Mouse (Mus musculus) heart, embryonic 15.5 days (tissue): ENCODE measurements at regions not wholly inside any gene's neighbourhood (a gene's known extent, or its start where the extent isn't known, plus 50 kb on each side); places are given as distances from the start of the nearest gene placed in this dataset.

Source experiments
- ATAC-seq: fragments of 200-750 bp; cut with Nextera tagmentation; replicated peaks from 2 replicates; pipeline ENCODE4 v1.8.0; 2017; ENCODE audit warnings: low read depth, moderate TSS enrichment; ENCODE audit not compliant: insufficient number of reproducible peaks, insufficient read depth, low FRiP score
- H3K27ac ChIP-seq: fragments of 300-500 bp; sonication (generic); 2 replicates; pipeline ENCODE4 v1.5.1; 2015; ENCODE audit warnings: mild to moderate bottlenecking, inconsistent platforms
- H3K27me3 ChIP-seq: fragments of 300-500 bp; sonication (generic); 2 replicates; pipeline ENCODE4 v1.6.1; 2015; ENCODE audit warnings: inconsistent platforms
- H3K36me3 ChIP-seq: fragments of 300-500 bp; sonication (generic); 2 replicates; pipeline ENCODE4 v1.6.1; 2015; ENCODE audit warnings: mild to moderate bottlenecking, inconsistent platforms
- H3K4me1 ChIP-seq: fragments of 300-500 bp; sonication (generic); replicated peaks from 2 replicates; pipeline ENCODE4 v1.6.1; 2015; ENCODE audit warnings: inconsistent platforms
- H3K4me2 ChIP-seq: fragments of 300-500 bp; sonication (generic); 2 replicates; pipeline ENCODE4 v1.6.1; 2015; ENCODE audit warnings: inconsistent platforms, mild to moderate bottlenecking, moderate library complexity
- H3K4me3 ChIP-seq: fragments of 300-500 bp; sonication (generic); 2 replicates; pipeline ENCODE4 v1.5.1; 2015; ENCODE audit warnings: mild to moderate bottlenecking, inconsistent platforms
- H3K9ac ChIP-seq: fragments of 300-500 bp; sonication (generic); 2 replicates; pipeline ENCODE4 v1.6.1; 2015; ENCODE audit warnings: mild to moderate bottlenecking, inconsistent platforms
- H3K9me3 ChIP-seq: fragments of 300-500 bp; sonication (generic); replicated peaks from 2 replicates; pipeline ENCODE4 v1.6.1; 2016; ENCODE audit warnings: inconsistent platforms
- WGBS: fragments of 180-500 bp; shearing (Covaris S2); methylation state at CpG from one replicate; pipeline ENCODE4 v1.1.7; 2015; ENCODE audit warnings: mixed read lengths; 5-methylcytosine and 5-hydroxymethylcytosine counted together

DNA sequence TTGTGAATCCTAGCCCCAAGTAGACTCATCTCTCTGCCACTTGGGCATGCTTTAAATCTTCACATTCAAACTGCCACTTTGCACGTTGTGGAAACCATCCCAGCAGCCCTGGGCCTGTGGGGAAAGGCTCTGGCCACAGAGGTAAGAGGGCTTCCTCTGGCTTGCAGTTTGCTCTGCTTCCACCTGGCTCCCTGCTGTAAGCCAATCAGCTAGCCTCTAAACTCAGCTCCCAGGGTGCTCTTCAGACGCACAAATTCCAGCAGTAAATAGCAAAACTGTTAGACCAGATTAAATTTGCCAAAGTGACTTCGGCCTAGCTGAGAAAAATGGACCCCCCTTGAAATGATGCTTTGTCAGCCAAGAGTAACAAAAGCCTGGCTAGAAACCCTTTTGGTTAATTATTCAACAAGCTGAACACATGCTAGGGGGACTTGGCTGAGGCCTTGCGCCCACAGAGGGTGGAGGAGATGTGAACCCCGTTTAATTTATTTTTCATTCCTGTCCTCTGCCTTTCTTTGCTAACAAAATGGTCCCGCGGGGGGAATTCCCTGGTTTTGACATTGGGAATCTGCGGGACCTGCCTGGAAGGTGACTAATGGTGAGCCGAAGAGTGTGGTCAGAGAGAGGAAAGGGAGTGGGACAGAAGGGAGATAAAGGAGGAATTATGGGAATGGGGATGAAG is 84.1 kb upstream of the Cops8 start:
- no peak overlapping the region for H3K9ac ChIP-seq
- no peak overlapping the region for H3K27ac ChIP-seq
- ATAC-seq = no peak
- H3K4me2 ChIP-seq = no peak overlapping the region
- 54% methylated on average over 9 of the region's 9 CpGs for WGBS
- H3K9me3 ChIP-seq = no peaks in the 10 kb centered on the region
- no peaks in the 10 kb centered on the region for H3K36me3 ChIP-seq
- H3K4me1 ChIP-seq = 0 out of 2 replicates have a peak, but pooled peaks cover 4% of the 10 kb centered on the region
- no peak overlapping the region for H3K4me3 ChIP-seq
- no peaks in the 10 kb centered on the region for H3K27me3 ChIP-seq

DNA sequence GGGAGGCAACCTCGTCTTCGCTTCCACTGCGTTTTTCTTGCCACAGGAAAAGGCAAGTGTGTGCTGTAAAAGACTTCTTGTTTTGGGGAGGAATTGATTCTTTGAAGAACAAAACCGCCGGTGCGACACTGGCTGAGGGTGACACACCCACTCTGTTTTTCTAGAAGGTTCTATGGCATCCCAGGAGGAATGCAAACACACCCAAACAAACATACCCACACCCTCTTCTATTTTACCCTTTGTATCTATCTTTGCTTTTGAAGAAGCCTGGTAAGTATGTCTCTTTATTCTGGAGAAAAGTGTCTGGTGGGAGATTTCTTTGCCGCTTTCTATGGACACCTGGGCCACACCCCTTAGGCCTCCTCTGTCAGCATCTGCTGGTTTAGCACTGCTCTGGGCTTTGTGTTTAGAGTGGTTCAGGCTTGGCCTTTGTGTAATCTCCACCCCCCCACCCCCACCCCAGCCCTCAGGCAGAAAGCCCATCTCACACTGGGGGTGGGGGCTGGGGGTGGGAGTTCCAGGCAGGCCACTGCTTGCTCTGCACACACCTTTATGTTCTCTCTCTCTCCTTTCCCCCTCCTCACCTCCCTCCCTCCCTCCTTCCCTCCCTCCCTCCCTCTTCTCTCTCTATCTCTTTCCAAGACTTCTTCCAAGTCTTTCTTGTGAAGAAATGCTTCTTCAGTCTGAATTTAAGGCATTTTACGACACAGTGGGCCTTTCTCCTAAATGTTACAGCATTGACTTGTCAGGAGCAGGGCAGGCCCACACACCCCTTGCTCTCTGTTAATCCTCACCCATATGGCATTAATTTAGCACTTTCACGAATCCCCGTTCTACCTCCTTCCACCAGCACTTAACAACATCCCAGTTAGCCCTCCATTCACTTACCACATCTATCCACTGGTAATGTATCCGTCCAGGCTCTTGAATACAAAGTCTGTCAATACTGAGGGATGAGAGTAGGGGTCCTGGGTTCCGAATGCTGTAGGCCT is 83.2 kb upstream of the Cops8 start:
- Histone ChIP-seq H3K9ac (no peak overlapping the region), H3K9me3 (no peaks in the 10 kb centered on the region), H3K4me2 (no peak overlapping the region), H3K36me3 (no peaks in the 10 kb centered on the region), H3K27ac (no peak overlapping the region), H3K4me3 (no peak overlapping the region), H3K4me1 (0 out of 2 replicates have a peak, but pooled peaks cover 4% of the 10 kb centered on the region), H3K27me3 (no peaks in the 10 kb centered on the region)
- ATAC-seq = no peak
- WGBS = 62% methylated on average over 12 of the region's 12 CpGs

DNA sequence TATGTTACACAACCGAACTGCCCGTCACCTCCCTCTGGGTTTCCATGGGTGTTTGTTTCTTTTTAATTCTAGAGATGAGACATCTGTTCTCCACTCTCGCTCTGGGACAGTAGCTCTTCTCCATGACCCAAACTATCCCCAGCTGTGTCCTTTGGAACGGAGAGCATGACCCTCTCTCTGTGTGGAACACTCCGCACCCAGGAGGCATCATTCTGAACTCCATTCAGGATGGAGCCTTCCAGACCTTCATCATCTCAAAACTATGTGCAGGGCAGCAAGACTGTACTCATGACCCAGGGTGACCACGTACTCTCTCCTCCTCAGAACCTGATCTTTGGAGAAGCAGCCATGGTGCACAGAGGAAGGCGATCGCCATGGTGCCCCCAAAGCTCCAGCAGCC is 80.5 kb upstream of the Cops8 start:
- 73% methylated on average over 8 of the region's 8 CpGs for WGBS
- ATAC-seq = no peak

DNA sequence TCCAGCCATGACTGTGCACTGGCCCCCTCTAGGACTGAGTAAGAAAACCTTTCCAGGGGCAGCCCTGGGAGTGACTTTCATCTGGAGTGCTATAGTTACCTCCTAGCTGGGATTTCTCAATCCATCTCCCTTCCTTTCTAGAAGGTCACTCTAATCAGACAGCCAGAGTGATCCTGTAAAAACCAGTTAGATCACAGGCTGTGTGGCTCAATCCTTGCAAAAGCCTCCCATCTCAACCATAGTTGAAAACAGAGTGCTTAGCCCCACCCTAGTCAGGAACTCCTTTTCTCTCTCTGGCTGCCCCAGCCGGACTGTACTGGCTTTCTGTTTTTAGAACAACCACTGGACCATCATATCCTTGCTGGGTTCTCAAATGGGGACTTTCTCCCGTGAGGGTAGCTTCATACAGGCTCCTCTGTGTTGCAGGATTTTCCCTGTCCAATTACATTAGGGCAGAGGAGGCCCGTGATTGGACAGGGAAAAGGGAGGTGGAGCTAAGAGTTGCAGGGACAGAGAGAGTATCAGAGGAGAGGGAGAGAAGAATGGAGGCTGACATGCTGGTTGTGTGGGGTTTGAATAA is 78.0 kb upstream of the Cops8 start:
- Histone ChIP-seq H3K4me1 (0 out of 2 replicates have a peak, but pooled peaks cover 4% of the 10 kb centered on the region), H3K27me3 (no peaks in the 10 kb centered on the region), H3K27ac (no peak overlapping the region; the same call in 1 of the 2 replicates), H3K9me3 (no peaks in the 10 kb centered on the region), H3K4me3 (no peak overlapping the region), H3K36me3 (no peaks in the 10 kb centered on the region), H3K4me2 (no peak overlapping the region), H3K9ac (no peak overlapping the region)
- ATAC-seq = no peak
- WGBS = 21% methylated on average over 3 of the region's 3 CpGs

More for the DNA sequence above, 80.5 kb upstream of the Cops8 start:
- H3K4me3 ChIP-seq = no peak overlapping the region
- 0 out of 2 replicates have a peak, but pooled peaks cover 4% of the 10 kb centered on the region for H3K4me1 ChIP-seq
- no peak overlapping the region for H3K27ac ChIP-seq
- H3K4me2 ChIP-seq = no peak overlapping the region
- no peaks in the 10 kb centered on the region for H3K36me3 ChIP-seq
- no peaks in the 10 kb centered on the region for H3K27me3 ChIP-seq
- H3K9ac ChIP-seq = no peak overlapping the region
- no peaks in the 10 kb centered on the region for H3K9me3 ChIP-seq

DNA sequence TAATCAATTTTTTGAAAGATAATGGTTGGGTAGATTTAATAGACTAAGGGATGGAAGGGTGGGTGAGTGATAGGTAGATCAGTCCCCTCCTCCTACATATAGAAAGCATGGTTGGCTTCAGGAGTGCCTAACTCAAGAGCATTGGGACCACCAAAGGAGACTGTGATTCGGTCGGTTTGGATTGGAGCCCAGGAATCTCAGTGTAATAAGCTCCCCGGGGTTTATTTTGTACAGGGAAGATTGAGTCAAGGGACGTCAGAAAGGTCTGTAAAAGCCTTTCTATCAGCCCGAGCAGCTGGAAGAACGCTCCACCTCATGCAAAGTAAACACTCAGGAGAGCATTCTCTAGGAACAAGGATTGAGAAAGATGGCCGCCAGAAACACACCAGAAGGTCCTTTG is 76.5 kb upstream of the Cops8 start:
- 0 out of 2 replicates have a peak, but pooled peaks cover 4% of the 10 kb centered on the region for H3K4me1 ChIP-seq
- no peaks in the 10 kb centered on the region for H3K36me3 ChIP-seq
- no peak overlapping the region for H3K4me3 ChIP-seq
- no peaks in the 10 kb centered on the region for H3K27me3 ChIP-seq
- no peak overlapping the region for H3K27ac ChIP-seq
- no peak overlapping the region for H3K4me2 ChIP-seq
- no peak overlapping the region for H3K9ac ChIP-seq
- ATAC-seq = no peak
- 60% methylated on average over 7 of the region's 7 CpGs for WGBS
- no peaks in the 10 kb centered on the region for H3K9me3 ChIP-seq

DNA sequence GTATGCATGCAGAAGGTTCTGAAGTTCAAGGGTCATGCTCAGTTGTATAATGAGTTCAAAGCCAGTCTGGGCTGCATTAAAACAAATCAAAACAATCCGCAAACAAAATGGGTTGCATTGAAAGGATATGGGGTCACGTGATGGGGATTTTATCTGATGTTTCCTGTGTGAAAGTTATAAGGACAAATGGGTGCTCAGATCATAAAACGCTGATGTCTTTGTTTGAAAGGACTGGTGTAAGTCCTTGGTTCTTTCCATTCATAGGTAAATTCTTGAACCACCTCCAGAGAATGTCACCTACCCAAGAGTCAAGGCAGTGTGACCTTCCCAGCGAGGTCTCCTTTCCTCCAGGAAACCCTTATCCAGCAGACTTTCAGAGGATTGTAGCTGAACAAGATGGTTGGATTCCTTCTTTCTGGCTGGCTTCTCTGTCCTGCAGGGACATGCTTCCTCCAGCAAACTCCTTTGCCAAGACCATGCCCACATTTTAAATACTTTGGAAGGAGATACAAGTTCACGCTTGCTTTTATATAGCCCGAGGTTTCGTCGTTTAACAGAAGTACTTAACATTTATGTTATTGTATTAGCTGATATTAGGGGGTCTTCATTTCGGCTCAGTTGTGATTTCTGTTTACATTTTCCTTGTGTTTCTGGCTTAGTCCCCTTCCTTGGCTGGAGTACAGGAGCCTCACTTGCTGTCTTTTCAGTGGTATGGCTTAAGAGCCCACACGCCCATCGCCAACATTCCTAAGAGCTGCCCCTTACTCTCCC is 74.6 kb upstream of the Cops8 start:
- WGBS = 69% methylated on average over 11 of the region's 11 CpGs
- no peak overlapping the region for H3K9ac ChIP-seq
- no peaks in the 10 kb centered on the region for H3K36me3 ChIP-seq
- no peak overlapping the region for H3K4me3 ChIP-seq
- no peaks in the 10 kb centered on the region for H3K4me1 ChIP-seq
- H3K27me3 ChIP-seq = no peaks in the 10 kb centered on the region
- no peak overlapping the region for H3K27ac ChIP-seq
- no peak for ATAC-seq
- no peak overlapping the region for H3K4me2 ChIP-seq
- no peaks in the 10 kb centered on the region for H3K9me3 ChIP-seq

DNA sequence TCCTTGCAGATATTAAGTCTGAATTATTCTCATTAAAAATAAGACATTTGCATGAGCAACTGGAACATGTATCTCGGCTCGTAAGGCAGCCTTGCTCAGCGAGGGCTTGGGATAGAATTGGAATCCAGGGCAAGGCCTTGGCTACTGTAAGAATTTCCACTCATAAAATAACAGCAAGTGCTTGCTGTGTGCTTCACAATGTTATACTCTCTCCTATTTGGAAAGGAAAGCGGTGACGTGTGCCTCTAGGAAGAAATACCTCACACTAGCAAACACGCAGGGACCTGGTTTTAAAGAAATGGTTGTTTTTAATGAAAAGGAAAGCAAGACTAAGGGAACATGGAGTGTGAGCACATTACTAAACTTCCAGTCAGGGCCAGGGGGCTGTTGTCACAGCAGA is 69.3 kb upstream of the Cops8 start:
- ATAC-seq = no peak
- no peaks in the 10 kb centered on the region for H3K36me3 ChIP-seq
- H3K4me2 ChIP-seq = no peak overlapping the region
- H3K4me3 ChIP-seq = no peak overlapping the region
- H3K9ac ChIP-seq = no peak overlapping the region
- no peak overlapping the region for H3K27ac ChIP-seq
- WGBS = 90% methylated on average over 6 of the region's 6 CpGs
- H3K9me3 ChIP-seq = peaks cover 4% of the 10 kb centered on the region; the same call in 1 of the 2 replicates
- no peaks in the 10 kb centered on the region for H3K4me1 ChIP-seq
- H3K27me3 ChIP-seq = no peaks in the 10 kb centered on the region

DNA sequence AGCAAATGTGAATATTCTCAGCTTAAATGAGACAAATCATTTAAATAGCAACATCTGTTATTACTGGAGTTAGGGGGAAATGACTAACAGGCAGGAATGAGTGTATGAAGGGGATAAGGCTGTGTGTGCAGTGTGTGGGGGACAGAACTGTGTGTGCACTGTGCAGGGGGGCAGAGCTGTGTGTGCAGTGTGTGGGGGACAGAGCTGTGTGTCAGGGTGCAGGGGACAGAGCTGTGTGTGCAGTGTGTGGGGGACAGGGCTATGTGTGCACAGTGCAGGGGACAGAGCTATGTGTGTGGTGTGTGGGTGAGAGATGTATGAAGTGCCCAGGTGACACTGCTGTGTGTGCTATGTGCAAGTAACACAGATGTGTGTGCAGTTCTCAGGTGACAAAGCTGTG is 66.7 kb upstream of the Cops8 start:
- Histone ChIP-seq H3K4me2 (no peak overlapping the region), H3K9ac (no peak overlapping the region), H3K9me3 (peaks cover 4% of the 10 kb centered on the region), H3K4me3 (no peak overlapping the region), H3K36me3 (no peaks in the 10 kb centered on the region), H3K4me1 (no peaks in the 10 kb centered on the region), H3K27ac (no peak overlapping the region), H3K27me3 (no peaks in the 10 kb centered on the region)
- ATAC-seq = no peak

DNA sequence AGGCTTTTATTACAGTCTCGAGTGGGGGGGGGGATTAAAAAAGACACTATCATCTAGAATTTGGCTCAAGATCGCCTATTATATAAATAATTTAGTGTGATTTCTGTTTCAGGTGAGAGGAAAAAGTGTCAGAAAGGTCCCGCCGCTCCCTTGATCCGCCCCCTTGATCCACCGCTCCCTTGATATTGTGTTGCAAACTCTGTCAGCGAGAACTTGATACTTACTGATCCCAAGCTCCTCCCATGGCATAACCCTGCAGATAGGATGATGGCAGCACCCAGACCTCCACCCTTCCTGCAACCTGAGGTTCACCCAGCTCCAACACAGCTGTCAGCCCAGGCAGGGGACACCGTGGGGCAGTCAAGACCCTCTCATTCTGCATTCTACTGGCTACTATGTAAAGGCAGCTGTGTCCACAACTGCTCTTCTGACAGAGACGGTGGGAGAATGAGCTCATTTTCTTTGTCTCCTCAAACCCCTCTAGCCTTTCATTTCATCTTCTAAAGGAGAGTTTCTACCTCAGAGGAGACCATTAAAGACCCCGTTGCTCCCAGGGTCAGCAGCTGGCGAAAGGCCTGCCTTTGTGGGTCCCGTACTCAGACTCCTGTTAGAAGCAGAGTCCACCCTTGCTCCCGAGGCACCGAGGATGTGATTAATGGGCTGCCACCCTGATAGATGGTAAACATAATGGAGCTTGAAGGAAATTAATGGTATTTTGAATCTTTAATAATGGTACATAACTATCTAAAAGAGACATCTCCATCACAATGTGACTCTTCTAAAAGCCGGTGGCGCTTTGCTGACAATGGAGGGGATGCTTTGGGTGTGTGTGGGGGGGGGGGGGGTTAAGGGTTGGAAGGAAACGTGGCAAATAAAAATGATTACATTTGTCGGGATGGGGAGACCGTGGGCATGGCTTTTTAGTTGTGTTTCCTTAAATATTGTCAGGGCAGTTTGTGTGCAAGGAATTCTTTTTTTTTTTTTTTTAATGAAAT is 58.7 kb upstream of the Cops8 start:
- peaks cover 5% of the 10 kb centered on the region; the same call in 1 of the 2 replicates for H3K9me3 ChIP-seq
- no peak overlapping the region for H3K4me2 ChIP-seq
- no peaks in the 10 kb centered on the region for H3K36me3 ChIP-seq
- H3K27me3 ChIP-seq = no peaks in the 10 kb centered on the region
- H3K27ac ChIP-seq = no peak overlapping the region
- no peak for ATAC-seq
- H3K4me3 ChIP-seq = no peak overlapping the region
- no peak overlapping the region for H3K9ac ChIP-seq
- H3K4me1 ChIP-seq = no peaks in the 10 kb centered on the region
- 56% methylated on average over 19 of the region's 19 CpGs for WGBS
